Comparison of ENCODE assay signal across 21 mouse cellular contexts in the genomic region with DNA sequence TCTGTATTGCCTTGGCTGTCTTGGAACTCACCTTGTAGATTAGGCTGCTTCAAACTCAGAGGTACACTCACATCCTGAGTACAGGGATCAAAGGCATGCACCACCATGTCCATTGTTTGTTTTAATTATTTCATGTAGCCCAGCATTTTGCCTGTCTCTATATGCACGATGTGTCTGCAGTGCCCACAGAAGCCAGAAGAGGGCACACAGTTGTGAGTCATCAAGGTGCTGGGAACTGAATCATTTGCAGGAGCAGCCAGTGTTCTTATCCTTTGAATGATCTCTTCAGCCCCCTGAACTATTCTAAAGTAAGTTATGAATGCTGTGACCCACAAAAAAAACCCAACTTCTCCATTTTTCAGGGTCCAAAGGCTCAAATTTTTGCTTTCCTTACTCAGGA. TPM values are rescaled to one million over a fixed set of nuclear protein-coding genes. Genes with fewer than 3 reads are reported as not detected.
A peak's percentile ranks its signal among the peaks of the same experiment; 100 is the strongest.
DNase-seq lines count a peak whose midpoint lies in the region; TF ChIP-seq lines count a peak whose summit lies in the region.
"Had no signal": no experiment of that assay in that cellular context is flagged by ENCODE, and none has a peak within 500 bp of the region (broad histone marks: within the 10 kb centered on the region; RNA-seq: fewer than 3 reads in every experiment).

No protein-coding gene starts in this region.

- in situ Hi-C loops in CH12.LX (cut with MboI; ENCODE audit: low pct_ligation_motif_present, low pct_unique_long_range_greater_than_20kb, low sequenced_read_pairs), result no loop called here

- H3K4me3 ChIP-seq in kidney, adult 2 months (ENCODE audit: insufficient read depth, low read depth, low read length), result no peak overlapping the region
- H3K4me3 ChIP-seq in CH12.LX (replicated peaks in 1 of 3; ENCODE audit: low read depth in 2 of 3, low read length in 2 of 3, poor library complexity in 1 of 3) (no peak overlapping the region), ES-Bruce4 (ENCODE audit: low read depth, low read length) (no peak overlapping the region)
- H3K4me3 ChIP-seq: embryonic facial prominence, embryonic 15.5 days; hindbrain, embryonic 13.5 days; liver, embryonic 12.5 days; lung, embryonic 15.5 days; myocyte; neural tube, embryonic 15.5 days had no signal

- TF ChIP-seq EP300 in CH12.LX (IDR thresholded peaks at IDR 0.05; ENCODE audit: low read length) (no peak), ES-Bruce4 (IDR thresholded peaks at IDR 0.05; ENCODE audit: insufficient read depth, low read depth, low read length) (no peak)

- H3K9ac ChIP-seq in CH12.LX (ENCODE audit: insufficient read depth, low read depth) (no peak overlapping the region), ES-Bruce4 (ENCODE audit: low read depth, poor library complexity, severe bottlenecking) (no peak overlapping the region)
- H3K9ac ChIP-seq: embryonic facial prominence, embryonic 15.5 days; hindbrain, embryonic 13.5 days; liver, embryonic 12.5 days; lung, embryonic 15.5 days; neural tube, embryonic 15.5 days had no signal

- H3K79me2 ChIP-seq in CH12.LX (replicated peaks; ENCODE audit: control insufficient read depth, extremely low read depth, insufficient read depth, poor library complexity, severe bottlenecking), result no peaks in the 10 kb centered on the region

- TF ChIP-seq CTCF in kidney, adult 2 months (conservative IDR thresholded peaks at IDR 0.05; ENCODE audit: insufficient read depth, insufficient read length, low read depth, low read length), result 0 out of 2 replicates have a peak, but pooled peaks have one; percentile 13
- peak in 1 of 2 experiments; percentile 29; a peak in 1 of 4 replicates for TF ChIP-seq CTCF in CH12.LX (conservative IDR thresholded peaks at IDR 0.05 in 1 of 2, IDR thresholded peaks at IDR 0.05 in 1 of 2; ENCODE audit: low read depth in 2 of 2, low read length in 2 of 2)
- TF ChIP-seq CTCF in ES-Bruce4 (IDR thresholded peaks at IDR 0.05; ENCODE audit: low read depth, low read length), result peak; percentile 12

- DNase-seq in kidney, adult 2 months, result no peak
- DNase-seq in kidney, postnatal 25 days, result no peak
- DNase-seq in CH12.LX (ENCODE audit: extremely low read depth) (no peak), ZHBTc4 (ENCODE audit: low read depth, low spot score) (peak; percentile 86)
- no peak for DNase-seq in left cerebral cortex, adult 11 months (ENCODE audit: low spot score)
- DNase-seq in cerebellum, postnatal 25 days, result no peak
- DNase-seq: adrenal gland, postnatal 25 days; cerebellum, adult 18-20 months; cerebellum, postnatal 36 days; heart, postnatal 10 days; kidney, adult 11 months; kidney, postnatal 14 days; midbrain, embryonic 14.5 days had no signal

- TF ChIP-seq RAD21 in CH12.LX (IDR thresholded peaks at IDR 0.05; ENCODE audit: low read depth, low read length), result no peak; the same call in 1 of the 2 replicates

- peaks cover 16% of the 10 kb centered on the region; the same call in 1 of the 2 replicates for H3K4me1 ChIP-seq in kidney, adult 2 months (ENCODE audit: control insufficient read depth, insufficient read depth, low read length)
- H3K4me1 ChIP-seq in CH12.LX (ENCODE audit: control insufficient read depth in 1 of 2, insufficient read depth in 2 of 2), result peaks cover 13 to 45% of the 10 kb centered on the region in 2 experiments
- peaks cover 3% of the 10 kb centered on the region for H3K4me1 ChIP-seq in ES-Bruce4 (ENCODE audit: control insufficient read depth, insufficient read depth, low read length)
- H3K4me1 ChIP-seq: hindbrain, embryonic 13.5 days; lung, embryonic 15.5 days; neural tube, embryonic 15.5 days had no signal

- no peaks in the 10 kb centered on the region for H3K36me3 ChIP-seq in kidney, adult 2 months (ENCODE audit: control insufficient read depth, insufficient read depth, low read length)
- H3K36me3 ChIP-seq in CH12.LX (replicated peaks in 1 of 2; ENCODE audit: control insufficient read depth in 1 of 2, insufficient read depth in 1 of 2, low read length in 1 of 2) (no peaks in the 10 kb centered on the region), ES-Bruce4 (ENCODE audit: control insufficient read depth, insufficient read depth, low read length, poor library complexity, severe bottlenecking) (no peaks in the 10 kb centered on the region)
- H3K36me3 ChIP-seq: embryonic facial prominence, embryonic 15.5 days; hindbrain, embryonic 13.5 days; liver, embryonic 12.5 days; lung, embryonic 15.5 days; neural tube, embryonic 15.5 days had no signal

- no peak overlapping the region for H3K27ac ChIP-seq in kidney, adult 2 months (ENCODE audit: insufficient read depth, low read depth, low read length)
- H3K27ac ChIP-seq in CH12.LX (ENCODE audit: insufficient read depth, low read depth), result no peak overlapping the region
- H3K27ac ChIP-seq in ES-Bruce4 (ENCODE audit: insufficient read depth, low read length), result peak overlapping the region; percentile 99
- H3K27ac ChIP-seq: embryonic facial prominence, embryonic 15.5 days; hindbrain, embryonic 13.5 days; liver, embryonic 12.5 days; lung, embryonic 15.5 days; neural tube, embryonic 15.5 days had no signal

- WGBS in kidney, adult 2 months, result 98% methylated on average over 1 of the region's 1 CpGs

- H3K9me3 ChIP-seq in CH12.LX (replicated peaks; ENCODE audit: low read length), result peaks cover 3% of the 10 kb centered on the region
- no peaks in the 10 kb centered on the region; the same call in 1 of the 2 replicates for H3K9me3 ChIP-seq in ES-Bruce4 (replicated peaks; ENCODE audit: control insufficient read depth, insufficient read depth, low read length, poor library complexity, severe bottlenecking)
- H3K9me3 ChIP-seq: embryonic facial prominence, embryonic 15.5 days; hindbrain, embryonic 13.5 days; liver, embryonic 12.5 days; lung, embryonic 15.5 days; neural tube, embryonic 15.5 days had no signal

- dilution Hi-C loops in CH12.LX (cut with MboI; ENCODE audit: extremely low pct_ligation_motif_present, extremely low pct_unique_long_range_greater_than_20kb, low sequenced_read_pairs), result no loop called here

- no peaks in the 10 kb centered on the region for H3K27me3 ChIP-seq in kidney, adult 2 months (replicated peaks; ENCODE audit: control insufficient read depth, insufficient read depth, low read length)
- H3K27me3 ChIP-seq in CH12.LX (replicated peaks) (no peaks in the 10 kb centered on the region), ES-Bruce4 (ENCODE audit: control insufficient read depth, insufficient read depth, low read length, poor library complexity, severe bottlenecking) (no peaks in the 10 kb centered on the region)
- H3K27me3 ChIP-seq: embryonic facial prominence, embryonic 15.5 days; hindbrain, embryonic 13.5 days; liver, embryonic 12.5 days; lung, embryonic 15.5 days; neural tube, embryonic 15.5 days had no signal

- H3K4me2 ChIP-seq in CH12.LX (ENCODE audit: insufficient read depth, low read depth, poor library complexity, severe bottlenecking), result no peak overlapping the region
- H3K4me2 ChIP-seq: embryonic facial prominence, embryonic 15.5 days; heart, embryonic 11.5 days; hindbrain, embryonic 13.5 days; liver, embryonic 12.5 days; lung, embryonic 15.5 days; neural tube, embryonic 15.5 days had no signal

- TF ChIP-seq POLR2A in kidney, adult 2 months (IDR thresholded peaks at IDR 0.05; ENCODE audit: low read depth, low read length), result no peak
- TF ChIP-seq POLR2A in CH12.LX (IDR thresholded peaks at IDR 0.05; ENCODE audit: low read depth, low read length) (no peak), ES-Bruce4 (IDR thresholded peaks at IDR 0.05; ENCODE audit: insufficient read depth, low read length) (no peak)

TF ChIP-seq in CH12.LX, 34 proteins besides CTCF, POLR2A, EP300 and RAD21:
- TF ChIP-seq SMC3 (IDR thresholded peaks at IDR 0.05; ENCODE audit: low read depth, low read length) (peak; percentile 11; the same call in 1 of the 2 replicates), NRF1 (IDR thresholded peaks at IDR 0.05; ENCODE audit: low read depth, low read length) (no peak)

RNA-seq across cellular contexts. Expression of a gene that starts 14.3 kb away (rescaled TPM):
- 36.3 and 42.0 TPM in 2 replicates for polyA plus RNA-seq in kidney, adult 2 months (2012; rRNA removed)
- total RNA-seq in CH12.LX (2012; rRNA removed) (17.1 and 19.0 TPM in 2 replicates), CH12.LX (2014; rRNA removed) (11.3 and 13.4 TPM in 2 replicates)
- polyA plus RNA-seq in CH12.LX (2012; ENCODE audit: insufficient read length, low read depth) (21.0 and 21.9 TPM in 2 replicates), ES-Bruce4 (2011; ENCODE audit: insufficient read depth, insufficient read length, low read depth, missing spikeins) (118 and 124 TPM in 2 replicates)
